Mouse (Mus musculus) CH12.LX (cell line): ENCODE data around the gene Ddx27.

Experiments used
- CTCF ChIP-seq, 2 experiments: IDR thresholded peaks in 1 of 2; conservative IDR thresholded peaks in 1 of 2; 2 replicates each; pipeline ENCODE4 v1.5.1; 2011 to 2012; ENCODE audit warnings: low read depth in 2 of 2, low read length in 2 of 2, improper control_type of control experiment in 1 of 2, inconsistent platforms in 1 of 2, mild to moderate bottlenecking in 1 of 2, moderate library complexity in 1 of 2
- E2F4 ChIP-seq: IDR thresholded peaks from 2 replicates; pipeline ENCODE4 v1.6.1; 2011; ENCODE audit warnings: low read depth, low read length, improper control_type of control experiment; ENCODE audit not compliant: insufficient replicate concordance
- EP300 ChIP-seq: IDR thresholded peaks from 2 replicates; pipeline ENCODE4 v1.6.1; 2011; ENCODE audit warnings: low read length, improper control_type of control experiment
- GABPA ChIP-seq: IDR thresholded peaks from 2 replicates; pipeline ENCODE4 v1.6.1; 2012; ENCODE audit warnings: low read depth, low read length, improper control_type of control experiment, inconsistent platforms; ENCODE audit not compliant: insufficient replicate concordance
- MYC ChIP-seq: IDR thresholded peaks from 2 replicates; pipeline ENCODE4 v1.6.1; 2011; ENCODE audit warnings: low read depth, mild to moderate bottlenecking, improper control_type of control experiment, low read length
- POLR2A ChIP-seq: IDR thresholded peaks from 2 replicates; pipeline ENCODE4 v1.6.1; 2011; ENCODE audit warnings: low read depth, mild to moderate bottlenecking, improper control_type of control experiment, low read length
- ZC3H11A ChIP-seq: IDR thresholded peaks from 2 replicates; pipeline ENCODE4 v1.6.1; 2012; ENCODE audit warnings: low read depth, mild to moderate bottlenecking, inconsistent platforms, low read length, improper control_type of control experiment

- TF ChIP-seq CTCF (conservative IDR thresholded peaks at IDR 0.05 in 1 of 2, IDR thresholded peaks at IDR 0.05 in 1 of 2; ENCODE audit: low read depth in 2 of 2, low read length in 2 of 2), result no peak
- no peak for TF ChIP-seq ZC3H11A
- no peak for TF ChIP-seq POLR2A
- TF ChIP-seq GABPA, result no peak
- no peak for TF ChIP-seq MYC
- no peak for TF ChIP-seq E2F4
- no peak for TF ChIP-seq EP300
Measured at GRCm38 (mm10) chr2:167078486-167078885, 63.5 kb downstream of the Ddx27 start.
